Mouse (Mus musculus) megakaryocyte-erythroid progenitor cell, adult 5-6 weeks (primary cell): ENCODE measurements around the gene Comt. TPM values are rescaled to one million over a fixed set of nuclear protein-coding genes. Genes with fewer than 3 reads are reported as not detected.
A peak's percentile ranks its signal among the peaks of the same experiment; 100 is the strongest.

Source experiments
- ATAC-seq: replicated peaks from 2 replicates; pipeline ENCODE4 v1.8.0; 2016; ENCODE audit warnings: mild to moderate bottlenecking, inconsistent platforms; ENCODE audit not compliant: severe bottlenecking, poor library complexity, low FRiP score, low TSS enrichment
- total RNA-seq, 2 experiments: library from RNA; stranded (forward) in 1 of 2; stranded (reverse) in 1 of 2; fragments of 200-1000, 215-1000 nt in 1 of 2; fragments of >200 nt in 1 of 2; fragmentation: Nextera tagmentation in 1 of 2; gene quantifications; 2 replicates each; pipeline ENCODE4 v1.2.3; 2014 to 2017

Comt gene
- total RNA-seq (2014; fragmentation: Nextera tagmentation) (84.0 and 105 TPM in 2 replicates), total RNA-seq (2017) (56.1 and 59.7 TPM in 2 replicates)

GRCm38 (mm10) chr16:18426802-18427280 lies at the start of gene Comt:
Gene Comt, minus strand, starts transcription at chr16:18426852.
- ATAC-seq: no peak

- no peak for ATAC-seq
Measured at GRCm38 (mm10) chr16:18474021-18474420, 47.4 kb upstream of the Comt start.

GRCm38 (mm10) chr16:18472976-18473375 lies 46.3 kb upstream of the Comt start:
- ATAC-seq: no peak

- no peak for ATAC-seq
Measured at GRCm38 (mm10) chr16:18472416-18472815, 45.8 kb upstream of the Comt start.

- ATAC-seq: no peak
Measured at GRCm38 (mm10) chr16:18471976-18472375, 45.3 kb upstream of the Comt start.

GRCm38 (mm10) chr16:18471381-18471955 lies 44.8 kb upstream of the Comt start:
- ATAC-seq: no peak

GRCm38 (mm10) chr16:18470829-18471228 lies 44.2 kb upstream of the Comt start:
- no peak for ATAC-seq

- no peak for ATAC-seq
Measured at GRCm38 (mm10) chr16:18464271-18464670, 37.6 kb upstream of the Comt start.

GRCm38 (mm10) chr16:18462598-18462997 lies 35.9 kb upstream of the Comt start:
- ATAC-seq: no peak

- ATAC-seq: no peak
Measured at GRCm38 (mm10) chr16:18462031-18462430, 35.4 kb upstream of the Comt start.

GRCm38 (mm10) chr16:18460826-18461225 lies 34.2 kb upstream of the Comt start:
- no peak for ATAC-seq

GRCm38 (mm10) chr16:18459955-18460370 lies 33.3 kb upstream of the Comt start:
- peak; percentile 93 for ATAC-seq

- ATAC-seq: peak; percentile 12
Measured at GRCm38 (mm10) chr16:18459335-18459954, 32.8 kb upstream of the Comt start.

GRCm38 (mm10) chr16:18458661-18459060 lies 32.0 kb upstream of the Comt start:
- ATAC-seq: no peak

GRCm38 (mm10) chr16:18455407-18455806 lies 28.8 kb upstream of the Comt start:
- ATAC-seq: no peak

GRCm38 (mm10) chr16:18453846-18454245 lies 27.2 kb upstream of the Comt start:
- ATAC-seq: no peak

GRCm38 (mm10) chr16:18452361-18452862 lies 25.8 kb upstream of the Comt start:
- ATAC-seq: no peak

- no peak for ATAC-seq
Measured at GRCm38 (mm10) chr16:18451486-18452181, 25.0 kb upstream of the Comt start.

GRCm38 (mm10) chr16:18449005-18449404 lies 22.4 kb upstream of the Comt start:
- ATAC-seq: no peak

GRCm38 (mm10) chr16:18448104-18448503 lies 21.5 kb upstream of the Comt start:
- no peak for ATAC-seq
